Mouse (Mus musculus) heart, embryonic 13.5 days (tissue): ENCODE data around the gene Slc25a10. TPM values are rescaled to one million over a fixed set of nuclear protein-coding genes. Genes with fewer than 3 reads are reported as not detected.

Experiments
- ATAC-seq: fragments of 200-750 bp; cut with Nextera tagmentation; 2 replicates; pipeline ENCODE4 v1.8.0; 2017; ENCODE audit warnings: moderate TSS enrichment; ENCODE audit not compliant: insufficient number of reproducible peaks, low FRiP score, low TSS enrichment; ENCODE audit errors: extremely low read depth
- H3K27ac ChIP-seq: fragments of 300-500 bp; sonication (generic); replicated peaks from 2 replicates; pipeline ENCODE4 v1.5.1; 2015; ENCODE audit warnings: moderate library complexity, mild to moderate bottlenecking, inconsistent platforms
- H3K27me3 ChIP-seq: fragments of 300-500 bp; sonication (generic); replicated peaks from 2 replicates; pipeline ENCODE4 v1.6.1; 2015; ENCODE audit warnings: mild to moderate bottlenecking, inconsistent platforms
- H3K36me3 ChIP-seq: fragments of 300-500 bp; sonication (generic); 2 replicates; pipeline ENCODE4 v1.6.1; 2015; ENCODE audit warnings: mild to moderate bottlenecking, inconsistent platforms
- H3K4me1 ChIP-seq: fragments of 300-500 bp; sonication (generic); 2 replicates; pipeline ENCODE4 v1.6.1; 2015; ENCODE audit warnings: inconsistent platforms
- H3K4me2 ChIP-seq: fragments of 300-500 bp; sonication (generic); 2 replicates; pipeline ENCODE4 v1.6.1; 2015; ENCODE audit warnings: inconsistent platforms, mild to moderate bottlenecking, moderate library complexity
- H3K4me3 ChIP-seq: fragments of 300-500 bp; sonication (generic); 2 replicates; pipeline ENCODE4 v1.5.1; 2015; ENCODE audit warnings: moderate library complexity, mild to moderate bottlenecking, inconsistent platforms
- H3K9ac ChIP-seq: fragments of 300-500 bp; sonication (generic); 2 replicates; pipeline ENCODE4 v1.6.1; 2015; ENCODE audit warnings: inconsistent platforms, mild to moderate bottlenecking, moderate library complexity
- H3K9me3 ChIP-seq: fragments of 300-500 bp; sonication (generic); 2 replicates; pipeline ENCODE4 v1.6.1; 2016; ENCODE audit warnings: inconsistent platforms
- WGBS: fragments of 180-500 bp; shearing (Covaris S2); methylation state at CpG from one replicate; pipeline ENCODE4 v1.1.7; 2015; ENCODE audit warnings: mixed read lengths; 5-methylcytosine and 5-hydroxymethylcytosine counted together
- polyA plus RNA-seq: library from polyadenylated mRNA; unstranded; fragments of >200 nt; fragmentation: Nextera tagmentation; extraction: Ambion mirVana; gene quantifications from 2 replicates; pipeline ENCODE4 v1.2.1, GENCODE M21; 2015

Gene Slc25a10
- polyA plus RNA-seq, 1 experiment from 2014 or later = 42.9 TPM

DNA sequence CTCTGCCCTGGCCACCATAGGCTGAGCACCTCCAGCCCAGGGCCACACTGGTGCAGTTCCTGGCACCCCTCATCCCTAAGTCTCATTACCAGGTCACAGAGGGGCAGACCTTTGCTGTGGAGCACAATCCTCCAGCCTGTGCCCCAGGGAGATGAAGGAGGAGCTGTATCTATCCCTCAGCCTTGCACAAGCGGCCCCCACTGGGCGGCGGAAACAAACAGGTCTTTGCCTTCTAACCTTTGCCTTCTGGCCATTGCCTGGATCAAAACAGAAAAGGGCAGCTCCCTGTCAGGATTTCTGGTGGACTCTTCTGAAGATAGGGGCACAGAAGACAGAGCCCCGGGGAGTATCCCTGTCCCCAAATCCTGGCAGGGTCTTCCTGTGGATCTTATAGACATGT, 37.3 kb downstream of the Slc25a10 start:
- ATAC-seq = no peak
- Histone ChIP-seq H3K4me2 (no peak overlapping the region), H3K36me3 (no peaks in the 10 kb centered on the region), H3K4me3 (no peak overlapping the region), H3K9me3 (no peaks in the 10 kb centered on the region), H3K4me1 (peaks cover 15% of the 10 kb centered on the region), H3K27ac (no peak overlapping the region), H3K27me3 (peaks cover 67% of the 10 kb centered on the region), H3K9ac (no peak overlapping the region)
- 54% methylated on average over 4 of the region's 4 CpGs for WGBS

GRCm38 (mm10) chr11:120530085-120530964, 38.7 kb downstream of the Slc25a10 start, which contains the start of gene Gcgr:
Gene Gcgr, plus strand, starts transcription at chr11:120530699.
- peak within 1 kb of the TSS; percentile 75 for H3K4me2 ChIP-seq
- peak within 1 kb of the TSS; percentile 48 for H3K4me3 ChIP-seq
- ATAC-seq = no peak
- H3K27me3 ChIP-seq = peaks cover 80% of the 10 kb centered on the region
- 10% methylated on average over 50 of the region's 62 CpGs for WGBS
- H3K36me3 ChIP-seq = no peaks in the 10 kb centered on the region
- peaks cover 18% of the 10 kb centered on the region for H3K4me1 ChIP-seq
- no peak within 1 kb of the TSS for H3K27ac ChIP-seq
- H3K9me3 ChIP-seq = no peaks in the 10 kb centered on the region
- H3K9ac ChIP-seq = peak within 1 kb of the TSS; percentile 76

GRCm38 (mm10) chr11:120531646-120532045, 40.0 kb downstream of the Slc25a10 start:
- 27% methylated on average over 9 of the region's 9 CpGs for whole genome bisulfite sequencing
- Histone ChIP-seq H3K9me3 (no peaks in the 10 kb centered on the region), H3K27ac (no peak overlapping the region), H3K36me3 (no peaks in the 10 kb centered on the region), H3K9ac (no peak overlapping the region), H3K4me2 (no peak overlapping the region), H3K4me3 (0 out of 2 replicates have a peak overlapping the region, but pooled peaks have one; percentile 48), H3K27me3 (peaks cover 90% of the 10 kb centered on the region), H3K4me1 (peaks cover 25% of the 10 kb centered on the region)
- ATAC-seq = no peak

GRCm38 (mm10) chr11:120534093-120534492, 42.5 kb downstream of the Slc25a10 start:
- Histone ChIP-seq H3K27me3 (peaks cover 82% of the 10 kb centered on the region), H3K4me1 (peaks cover 35% of the 10 kb centered on the region), H3K4me3 (no peak overlapping the region), H3K4me2 (no peak overlapping the region), H3K9me3 (no peaks in the 10 kb centered on the region), H3K36me3 (no peaks in the 10 kb centered on the region), H3K27ac (no peak overlapping the region), H3K9ac (no peak overlapping the region)
- no peak for ATAC-seq
- 71% methylated on average over 8 of the region's 8 CpGs for WGBS

DNA sequence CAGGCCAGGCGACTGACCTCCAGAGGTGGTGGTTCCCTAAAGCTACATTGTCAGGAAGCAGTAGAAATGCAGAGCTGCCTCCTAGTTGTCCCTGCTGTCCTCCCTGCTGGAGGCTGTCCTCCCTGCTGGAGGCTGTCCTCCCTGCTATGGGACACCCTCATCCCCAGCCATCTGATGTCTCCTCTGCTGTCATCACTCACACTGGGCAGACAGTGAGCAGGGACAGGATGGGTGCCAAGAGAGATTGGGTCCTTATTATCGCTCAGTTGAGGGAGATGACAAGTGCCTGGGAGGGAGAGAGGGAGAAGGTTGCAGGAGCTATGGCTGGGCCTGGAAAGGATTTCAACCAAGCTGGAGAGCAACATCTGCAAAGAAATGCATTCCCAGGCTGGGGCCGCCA, 43.5 kb downstream of the Slc25a10 start:
- no peaks in the 10 kb centered on the region for H3K9me3 ChIP-seq
- peaks cover 71% of the 10 kb centered on the region for H3K27me3 ChIP-seq
- H3K4me2 ChIP-seq = no peak overlapping the region
- H3K36me3 ChIP-seq = no peaks in the 10 kb centered on the region
- 0 out of 2 replicates have a peak, but pooled peaks have one; percentile 8 for ATAC-seq
- H3K4me1 ChIP-seq = peaks cover 45% of the 10 kb centered on the region
- WGBS = 45% methylated on average over 3 of the region's 3 CpGs
- H3K27ac ChIP-seq = no peak overlapping the region
- no peak overlapping the region for H3K4me3 ChIP-seq
- no peak overlapping the region for H3K9ac ChIP-seq

- H3K36me3 ChIP-seq = no peaks in the 10 kb centered on the region
- no peak overlapping the region for H3K9ac ChIP-seq
- H3K9me3 ChIP-seq = no peaks in the 10 kb centered on the region
- peaks cover 65% of the 10 kb centered on the region for H3K27me3 ChIP-seq
- H3K4me2 ChIP-seq = no peak overlapping the region
- no peak for ATAC-seq
- 64% methylated on average over 3 of the region's 3 CpGs for WGBS
- no peak overlapping the region for H3K4me3 ChIP-seq
- H3K27ac ChIP-seq = no peak overlapping the region
- peaks cover 38% of the 10 kb centered on the region for H3K4me1 ChIP-seq
These were observed 44.2 kb downstream of the Slc25a10 start for GRCm38 (mm10) chr11:120535804-120536203.

GRCm38 (mm10) chr11:120538485-120538884, 46.8 kb downstream of the Slc25a10 start:
- H3K27ac ChIP-seq = peak overlapping the region; percentile 28
- H3K4me1 ChIP-seq = peaks cover 42% of the 10 kb centered on the region
- H3K4me2 ChIP-seq = no peak overlapping the region
- H3K4me3 ChIP-seq = no peak overlapping the region
- peaks cover 38% of the 10 kb centered on the region for H3K27me3 ChIP-seq
- peaks cover 23% of the 10 kb centered on the region for H3K36me3 ChIP-seq
- H3K9ac ChIP-seq = 0 out of 2 replicates have a peak overlapping the region, but pooled peaks have one; percentile 1
- no peaks in the 10 kb centered on the region for H3K9me3 ChIP-seq
- WGBS = 59% methylated on average over 3 of the region's 3 CpGs
- no peak for ATAC-seq

- Histone ChIP-seq H3K9ac (peak overlapping the region; percentile 67), H3K9me3 (no peaks in the 10 kb centered on the region), H3K4me3 (no peak overlapping the region), H3K36me3 (peaks cover 27% of the 10 kb centered on the region), H3K27ac (peak overlapping the region; percentile 28), H3K4me1 (peaks cover 42% of the 10 kb centered on the region), H3K4me2 (no peak overlapping the region), H3K27me3 (peaks cover 34% of the 10 kb centered on the region)
- WGBS = 44% methylated on average over 8 of the region's 8 CpGs
- no peak for ATAC-seq
These were observed 47.3 kb downstream of the Slc25a10 start for GRCm38 (mm10) chr11:120538955-120539284.

DNA sequence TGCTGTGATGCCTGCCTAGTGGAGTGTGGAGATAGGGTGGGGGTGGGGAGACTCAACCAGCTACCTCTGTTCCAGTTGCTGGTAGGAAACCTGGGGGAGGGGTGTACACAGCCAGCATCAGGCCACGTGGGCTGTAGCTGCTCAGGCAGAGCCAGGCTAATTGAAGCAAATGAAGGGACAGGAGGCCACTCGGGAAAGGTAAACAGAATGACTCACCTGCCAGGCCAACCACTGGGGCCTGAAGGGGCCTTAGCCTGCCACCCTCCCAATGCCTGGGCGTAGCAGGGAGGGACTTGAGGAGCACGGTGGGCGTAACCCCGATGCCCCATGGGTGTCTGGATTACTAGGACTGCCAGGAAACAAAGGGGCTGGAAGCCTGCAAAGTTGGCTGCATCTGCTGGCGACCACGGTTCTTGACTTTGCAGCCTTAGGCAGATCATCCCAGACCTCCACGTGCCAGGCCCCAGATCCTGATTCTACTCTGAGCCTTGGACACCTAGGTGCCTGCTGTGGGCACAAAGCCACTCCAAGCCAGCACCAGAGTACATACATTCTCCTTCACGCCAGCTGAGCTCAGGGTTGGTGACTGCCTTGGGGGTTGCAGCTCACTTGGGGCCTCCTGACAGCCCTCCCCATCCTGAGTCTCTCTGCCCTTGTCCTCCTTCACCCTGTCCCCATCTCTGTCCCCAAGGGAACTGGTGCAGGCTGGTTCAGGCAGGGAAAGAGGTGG, 47.8 kb downstream of the Slc25a10 start:
- H3K4me2 ChIP-seq = no peak overlapping the region
- peaks cover 28% of the 10 kb centered on the region for H3K27me3 ChIP-seq
- peak overlapping the region; percentile 67 for H3K9ac ChIP-seq
- no peak overlapping the region for H3K4me3 ChIP-seq
- H3K27ac ChIP-seq = peak overlapping the region; percentile 28; the same call in 1 of the 2 replicates
- H3K36me3 ChIP-seq = peaks cover 32% of the 10 kb centered on the region
- peaks cover 42% of the 10 kb centered on the region for H3K4me1 ChIP-seq
- 30% methylated on average over 10 of the region's 10 CpGs for WGBS
- ATAC-seq = no peak
- no peaks in the 10 kb centered on the region for H3K9me3 ChIP-seq

GRCm38 (mm10) chr11:120541907-120542306, 50.3 kb downstream of the Slc25a10 start:
- Histone ChIP-seq H3K4me1 (peaks cover 31% of the 10 kb centered on the region), H3K27me3 (peaks cover 8% of the 10 kb centered on the region; the same call in 1 of the 2 replicates), H3K9ac (no peak overlapping the region; the same call in 1 of the 2 replicates), H3K27ac (no peak overlapping the region), H3K9me3 (no peaks in the 10 kb centered on the region), H3K36me3 (peaks cover 50% of the 10 kb centered on the region), H3K4me3 (no peak overlapping the region), H3K4me2 (no peak overlapping the region)
- ATAC-seq = no peak
- 23% methylated on average over 4 of the region's 4 CpGs for WGBS

GRCm38 (mm10) chr11:120542376-120542775, 50.7 kb downstream of the Slc25a10 start:
- H3K9ac ChIP-seq = no peak overlapping the region
- no peak overlapping the region for H3K4me2 ChIP-seq
- H3K9me3 ChIP-seq = no peaks in the 10 kb centered on the region
- peaks cover 34% of the 10 kb centered on the region for H3K4me1 ChIP-seq
- ATAC-seq = no peak
- peaks cover 3% of the 10 kb centered on the region; the same call in 1 of the 2 replicates for H3K27me3 ChIP-seq
- peaks cover 53% of the 10 kb centered on the region for H3K36me3 ChIP-seq
- 73% methylated on average over 6 of the region's 6 CpGs for WGBS
- no peak overlapping the region for H3K4me3 ChIP-seq
- no peak overlapping the region for H3K27ac ChIP-seq
